Mouse (Mus musculus): ENCODE data around the gene 4930544D05Rik. TPM values are rescaled to one million over a fixed set of nuclear protein-coding genes. Genes with fewer than 3 reads are reported as not detected.

The 4930544D05Rik gene
- polyA plus RNA-seq, 1 experiment from 2014 or later = not detected

DNA sequence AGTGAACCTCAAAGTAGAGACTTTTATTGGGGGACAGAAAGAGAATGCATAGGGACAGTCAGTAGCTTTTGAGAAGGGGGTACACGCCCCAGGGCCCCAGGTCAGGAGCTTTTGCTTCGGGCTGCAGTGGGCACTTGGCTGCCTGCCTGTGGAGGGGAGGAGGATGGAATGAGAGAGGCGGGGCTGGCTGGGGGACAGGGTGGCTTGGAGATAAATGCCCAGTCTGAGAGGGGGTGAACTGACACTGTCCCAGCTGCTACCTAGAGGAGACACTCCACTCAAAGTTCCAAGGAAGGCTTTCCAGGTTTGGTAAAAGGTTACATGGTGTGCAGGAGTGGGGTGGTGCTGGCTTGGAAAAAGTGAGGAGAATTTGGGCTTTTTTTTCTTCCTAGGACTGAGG lies 41.3 kb downstream of the 4930544D05Rik start, which contains the start of gene Eno3:
Gene Eno3 (plus strand): TSS at position 239 of the 400 bp plus-strand sequence.
- Histone ChIP-seq H3K4me2 (peak within 1 kb of the TSS; percentile 82), H3K4me3 (peak within 1 kb of the TSS; percentile 78), H3K27ac (ENCODE audit: poor library complexity, severe bottlenecking) (peak within 1 kb of the TSS; percentile 96), H3K27me3 (replicated peaks) (no peaks in the 10 kb centered on the region), H3K4me1 (replicated peaks) (peaks cover 55% of the 10 kb centered on the region), H3K9ac (peak within 1 kb of the TSS; percentile 94), H3K9me3 (replicated peaks) (no peaks in the 10 kb centered on the region), H3K36me3 (peaks cover 37% of the 10 kb centered on the region)
- no peak for ATAC-seq (ENCODE audit: insufficient number of reproducible peaks, low FRiP score)
- 2% methylated on average over 3 of the region's 3 CpGs for WGBS

DNA sequence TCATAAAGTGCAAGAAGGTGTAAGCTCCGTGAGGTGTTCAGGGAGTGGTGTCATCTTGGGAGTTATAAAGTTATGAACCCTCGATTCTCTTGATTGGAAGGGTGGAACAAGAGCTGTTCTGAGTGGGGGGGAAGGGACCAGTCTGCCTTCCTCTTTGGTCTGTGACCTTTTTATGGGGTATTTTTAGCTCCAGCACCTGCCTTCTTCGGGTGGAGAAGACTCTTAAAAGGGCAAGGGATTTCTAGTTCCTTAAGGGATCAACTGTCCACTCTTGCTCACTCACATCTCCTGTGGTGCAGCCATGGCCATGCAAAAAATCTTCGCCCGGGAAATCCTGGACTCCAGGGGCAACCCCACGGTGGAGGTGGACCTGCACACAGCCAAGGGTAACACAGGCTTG lies 41.9 kb downstream of the 4930544D05Rik start:
- Histone ChIP-seq H3K4me3 (peak overlapping the region; percentile 78), H3K4me2 (peak overlapping the region; percentile 82), H3K36me3 (peaks cover 37% of the 10 kb centered on the region), H3K27ac (ENCODE audit: poor library complexity, severe bottlenecking) (peak overlapping the region; percentile 96), H3K9ac (peak overlapping the region; percentile 94), H3K9me3 (replicated peaks) (no peaks in the 10 kb centered on the region), H3K27me3 (replicated peaks) (no peaks in the 10 kb centered on the region), H3K4me1 (replicated peaks) (peaks cover 49% of the 10 kb centered on the region)
- WGBS = 36% methylated on average over 6 of the region's 6 CpGs
- no peak for ATAC-seq (ENCODE audit: insufficient number of reproducible peaks, low FRiP score)

DNA sequence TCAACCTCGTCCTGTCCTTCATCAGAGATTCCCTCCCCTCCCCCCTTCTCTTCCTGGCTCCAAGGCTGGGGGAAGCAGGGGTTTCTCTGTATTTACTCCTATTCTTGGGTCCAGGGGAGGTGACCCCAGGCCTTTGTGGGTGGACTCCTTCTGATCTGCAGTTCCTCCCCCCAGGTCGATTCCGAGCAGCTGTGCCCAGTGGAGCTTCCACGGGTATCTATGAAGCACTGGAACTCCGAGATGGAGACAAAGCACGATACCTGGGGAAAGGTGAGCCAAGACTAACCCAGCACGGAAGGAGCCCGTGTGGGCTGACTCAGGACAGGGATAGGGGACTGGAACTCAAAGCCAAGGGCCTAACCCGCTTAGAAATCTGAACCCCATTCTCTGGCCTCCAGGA lies 42.3 kb downstream of the 4930544D05Rik start:
- Histone ChIP-seq H3K27ac (ENCODE audit: poor library complexity, severe bottlenecking) (peak overlapping the region; percentile 96), H3K27me3 (replicated peaks) (no peaks in the 10 kb centered on the region), H3K4me1 (replicated peaks) (peaks cover 45% of the 10 kb centered on the region), H3K9ac (peak overlapping the region; percentile 94), H3K4me2 (peak overlapping the region; percentile 82), H3K9me3 (replicated peaks) (no peaks in the 10 kb centered on the region), H3K36me3 (peaks cover 38% of the 10 kb centered on the region), H3K4me3 (peak overlapping the region; percentile 78)
- WGBS = 48% methylated on average over 9 of the region's 9 CpGs
- no peak for ATAC-seq (ENCODE audit: insufficient number of reproducible peaks, low FRiP score)

DNA sequence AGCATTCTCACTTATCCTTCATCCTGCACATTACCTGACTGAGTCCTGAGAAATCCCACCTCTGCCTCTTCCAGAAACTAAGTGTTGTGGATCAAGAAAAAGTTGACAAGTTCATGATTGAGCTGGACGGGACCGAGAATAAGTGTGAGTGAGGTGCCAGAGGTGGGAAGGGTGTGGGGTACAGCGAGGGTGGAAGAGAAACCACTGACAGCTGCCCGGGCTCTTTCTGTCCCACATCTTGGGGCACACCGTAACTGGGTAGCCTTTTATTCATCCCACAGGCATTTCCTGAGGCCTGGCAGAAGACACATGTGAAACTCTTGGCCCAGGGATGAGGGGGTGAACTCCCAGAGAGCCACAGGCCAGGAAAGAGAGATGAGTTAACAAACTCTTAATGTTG lies 42.9 kb downstream of the 4930544D05Rik start:
- peak overlapping the region; percentile 82 for H3K4me2 ChIP-seq
- ATAC-seq (ENCODE audit: insufficient number of reproducible peaks, low FRiP score) = no peak
- H3K27ac ChIP-seq (ENCODE audit: poor library complexity, severe bottlenecking) = peak overlapping the region; percentile 39
- WGBS = 73% methylated on average over 5 of the region's 5 CpGs
- peaks cover 44% of the 10 kb centered on the region for H3K36me3 ChIP-seq
- H3K27me3 ChIP-seq (replicated peaks) = no peaks in the 10 kb centered on the region
- H3K4me1 ChIP-seq (replicated peaks) = peaks cover 45% of the 10 kb centered on the region
- H3K9ac ChIP-seq = peak overlapping the region; percentile 94
- peak overlapping the region; percentile 78 for H3K4me3 ChIP-seq
- no peaks in the 10 kb centered on the region for H3K9me3 ChIP-seq (replicated peaks)

DNA sequence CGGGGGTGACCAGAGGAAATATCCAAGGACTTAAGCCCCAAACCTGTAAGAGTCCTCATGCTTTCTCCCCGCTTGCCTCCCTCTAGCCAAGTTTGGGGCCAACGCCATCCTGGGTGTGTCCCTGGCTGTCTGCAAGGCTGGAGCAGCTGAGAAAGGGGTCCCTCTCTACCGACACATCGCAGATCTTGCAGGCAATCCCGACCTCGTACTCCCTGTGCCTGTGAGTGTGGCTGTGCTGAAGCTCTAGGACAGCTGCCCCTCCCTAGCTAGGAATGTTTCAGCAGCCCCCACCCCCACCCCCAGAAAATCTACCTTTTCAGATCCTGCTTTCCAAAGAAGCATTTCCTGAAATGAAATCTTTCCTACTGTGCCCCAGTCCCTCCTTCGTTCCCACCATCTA lies 43.3 kb downstream of the 4930544D05Rik start:
- Histone ChIP-seq H3K4me3 (no peak overlapping the region), H3K27me3 (replicated peaks) (no peaks in the 10 kb centered on the region), H3K27ac (ENCODE audit: poor library complexity, severe bottlenecking) (no peak overlapping the region), H3K4me1 (replicated peaks) (peaks cover 47% of the 10 kb centered on the region), H3K36me3 (peaks cover 48% of the 10 kb centered on the region), H3K4me2 (peak overlapping the region; percentile 82), H3K9me3 (replicated peaks) (no peaks in the 10 kb centered on the region), H3K9ac (peak overlapping the region; percentile 60; the same call in 1 of the 2 replicates)
- 59% methylated on average over 8 of the region's 8 CpGs for WGBS
- ATAC-seq (ENCODE audit: insufficient number of reproducible peaks, low FRiP score) = no peak

DNA sequence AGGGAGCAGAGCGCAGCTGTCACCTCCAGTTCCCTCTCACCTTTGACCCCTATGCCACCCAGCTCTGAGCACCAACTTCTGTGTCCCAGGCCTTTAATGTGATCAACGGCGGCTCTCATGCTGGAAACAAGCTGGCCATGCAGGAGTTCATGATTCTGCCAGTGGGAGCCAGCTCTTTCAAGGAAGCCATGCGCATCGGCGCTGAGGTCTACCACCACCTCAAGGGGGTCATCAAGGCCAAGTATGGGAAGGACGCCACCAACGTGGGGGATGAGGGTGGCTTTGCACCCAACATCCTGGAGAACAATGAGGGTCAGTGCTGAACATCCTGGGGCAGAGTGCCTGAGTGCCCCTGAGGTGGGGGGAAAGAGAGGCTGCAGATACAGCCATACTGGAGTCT lies 44.9 kb downstream of the 4930544D05Rik start:
- Histone ChIP-seq H3K4me2 (no peak overlapping the region), H3K27me3 (replicated peaks) (no peaks in the 10 kb centered on the region), H3K4me3 (no peak overlapping the region), H3K36me3 (peaks cover 62% of the 10 kb centered on the region), H3K9ac (no peak overlapping the region), H3K4me1 (replicated peaks) (peaks cover 51% of the 10 kb centered on the region), H3K27ac (ENCODE audit: poor library complexity, severe bottlenecking) (no peak overlapping the region), H3K9me3 (replicated peaks) (no peaks in the 10 kb centered on the region)
- ATAC-seq (ENCODE audit: insufficient number of reproducible peaks, low FRiP score) = no peak
- WGBS = 85% methylated on average over 8 of the region's 8 CpGs

DNA sequence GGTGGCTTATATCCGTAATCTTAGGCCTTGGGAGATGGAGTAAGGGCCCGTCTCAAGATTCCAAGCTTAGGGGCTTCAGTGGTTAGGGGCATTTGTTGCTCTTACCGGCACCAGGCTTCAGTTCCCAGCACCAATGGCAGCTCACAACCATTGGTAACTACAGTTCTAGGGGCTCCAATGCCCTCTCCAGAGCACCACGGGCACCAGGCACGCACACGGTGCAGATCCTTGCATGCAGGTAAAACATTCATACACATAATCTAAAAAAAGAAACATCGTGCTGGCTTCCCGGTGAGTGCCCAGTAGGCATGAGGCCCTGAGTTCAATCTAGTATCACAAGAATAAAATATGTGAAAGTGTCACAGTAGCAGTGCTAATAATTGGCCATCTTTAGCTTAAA lies 47.5 kb downstream of the 4930544D05Rik start:
- H3K27me3 ChIP-seq (replicated peaks) = no peaks in the 10 kb centered on the region
- H3K4me2 ChIP-seq = no peak overlapping the region
- H3K9me3 ChIP-seq (replicated peaks) = no peaks in the 10 kb centered on the region
- H3K9ac ChIP-seq = no peak overlapping the region
- H3K36me3 ChIP-seq = peaks cover 79% of the 10 kb centered on the region
- ATAC-seq (ENCODE audit: insufficient number of reproducible peaks, low FRiP score) = no peak
- WGBS = 81% methylated on average over 8 of the region's 8 CpGs
- H3K4me3 ChIP-seq = no peak overlapping the region
- peaks cover 36% of the 10 kb centered on the region for H3K4me1 ChIP-seq (replicated peaks)
- H3K27ac ChIP-seq (ENCODE audit: poor library complexity, severe bottlenecking) = no peak overlapping the region

DNA sequence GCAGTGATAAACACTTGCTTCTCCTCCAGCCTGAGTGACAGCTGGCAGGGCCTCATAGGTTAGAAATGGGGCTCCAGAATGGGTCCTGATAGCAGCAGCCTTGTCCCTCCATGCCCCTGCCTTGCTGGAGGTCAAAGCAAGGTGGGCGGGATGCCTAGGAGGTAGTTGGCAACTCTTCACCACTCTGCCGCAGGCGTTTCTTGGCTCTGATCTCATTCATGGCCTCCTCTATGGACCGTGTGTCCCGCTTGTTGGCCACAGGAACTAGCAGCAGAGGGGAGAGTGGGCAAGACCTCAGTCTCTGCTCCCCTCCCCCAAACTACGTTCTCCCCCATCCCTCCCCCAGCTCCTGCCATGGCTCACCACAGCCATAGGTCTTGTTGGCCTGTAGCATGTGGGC lies 48.3 kb downstream of the 4930544D05Rik start:
- H3K4me3 ChIP-seq = no peak overlapping the region
- peaks cover 78% of the 10 kb centered on the region for H3K36me3 ChIP-seq
- H3K27me3 ChIP-seq (replicated peaks) = no peaks in the 10 kb centered on the region
- no peak overlapping the region for H3K9ac ChIP-seq
- H3K4me2 ChIP-seq = no peak overlapping the region
- no peaks in the 10 kb centered on the region for H3K9me3 ChIP-seq (replicated peaks)
- H3K27ac ChIP-seq (ENCODE audit: poor library complexity, severe bottlenecking) = 0 out of 2 replicates have a peak overlapping the region, but pooled peaks have one; percentile 14
- peaks cover 27% of the 10 kb centered on the region for H3K4me1 ChIP-seq (replicated peaks)
- WGBS = 87% methylated on average over 6 of the region's 6 CpGs
- no peak for ATAC-seq (ENCODE audit: insufficient number of reproducible peaks, low FRiP score)

DNA sequence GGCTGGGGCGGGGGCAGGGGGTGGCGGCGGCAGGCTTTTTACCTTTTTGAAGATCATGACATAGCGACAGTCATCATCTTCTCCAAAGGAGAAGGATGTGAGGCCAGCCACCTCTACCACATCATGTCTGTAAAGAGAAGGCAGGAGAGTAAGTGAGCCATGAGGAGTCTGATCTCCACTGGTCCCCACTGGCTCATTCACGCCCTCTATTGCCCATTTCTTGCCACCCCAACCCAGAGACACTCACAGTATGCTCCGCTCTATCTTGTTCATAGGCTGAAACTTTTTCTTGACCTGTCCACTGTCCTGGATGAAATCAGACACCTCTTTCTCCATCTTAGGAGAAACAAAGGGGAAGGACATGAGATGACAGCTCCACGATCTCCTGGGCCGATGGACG lies 49.1 kb downstream of the 4930544D05Rik start:
- WGBS = 91% methylated on average over 9 of the region's 9 CpGs
- no peak overlapping the region for H3K27ac ChIP-seq (ENCODE audit: poor library complexity, severe bottlenecking)
- peaks cover 21% of the 10 kb centered on the region for H3K4me1 ChIP-seq (replicated peaks)
- no peak for ATAC-seq (ENCODE audit: insufficient number of reproducible peaks, low FRiP score)
- no peak overlapping the region for H3K4me3 ChIP-seq
- H3K9me3 ChIP-seq (replicated peaks) = no peaks in the 10 kb centered on the region
- no peaks in the 10 kb centered on the region for H3K27me3 ChIP-seq (replicated peaks)
- no peak overlapping the region for H3K4me2 ChIP-seq
- peaks cover 70% of the 10 kb centered on the region for H3K36me3 ChIP-seq
- H3K9ac ChIP-seq = no peak overlapping the region

Other genes with a start within 250 kb of the 4930544D05Rik start
- gene Pelp1, start 205.8 kb upstream of the 4930544D05Rik start, polyA plus RNA-seq (2016; fragmentation: Nextera tagmentation; extraction: Ambion mirVana) = 28.4 and 29.3 TPM in 2 replicates
- 13.5 TPM in 2 replicates for gene Arrb2, start 183.2 kb upstream of the 4930544D05Rik start, polyA plus RNA-seq (2016; fragmentation: Nextera tagmentation; extraction: Ambion mirVana)
- 22.6 and 24.0 TPM in 2 replicates for gene Med11, start 163.9 kb upstream of the 4930544D05Rik start, polyA plus RNA-seq (2016; fragmentation: Nextera tagmentation; extraction: Ambion mirVana)
- gene Zmynd15, start 156.4 kb upstream of the 4930544D05Rik start, polyA plus RNA-seq (2016; fragmentation: Nextera tagmentation; extraction: Ambion mirVana) = 1.9 and 2.9 TPM in 2 replicates
- gene Cxcl16, start 155.9 kb upstream of the 4930544D05Rik start, polyA plus RNA-seq (2016; fragmentation: Nextera tagmentation; extraction: Ambion mirVana) = 6.1 and 8.6 TPM in 2 replicates
- 9.7 and 11.3 TPM in 2 replicates for gene Tm4sf5, start 110.6 kb upstream of the 4930544D05Rik start, polyA plus RNA-seq (2016; fragmentation: Nextera tagmentation; extraction: Ambion mirVana)
- 0.30 and 0.54 TPM in 2 replicates for gene Vmo1, start 101.2 kb upstream of the 4930544D05Rik start, polyA plus RNA-seq (2016; fragmentation: Nextera tagmentation; extraction: Ambion mirVana)
- 0.23 and 0.65 TPM in 2 replicates for gene Gltpd2, start 96.7 kb upstream of the 4930544D05Rik start, polyA plus RNA-seq (2016; fragmentation: Nextera tagmentation; extraction: Ambion mirVana)
- 575 and 577 TPM in 2 replicates for gene Psmb6, start 90.5 kb upstream of the 4930544D05Rik start, polyA plus RNA-seq (2016; fragmentation: Nextera tagmentation; extraction: Ambion mirVana)
- not detected in 2 replicates for gene Gm40193, start 82.9 kb upstream of the 4930544D05Rik start, polyA plus RNA-seq (2016; fragmentation: Nextera tagmentation; extraction: Ambion mirVana)
- 12.6 TPM in 2 replicates for gene Pld2, start 75.8 kb upstream of the 4930544D05Rik start, polyA plus RNA-seq (2016; fragmentation: Nextera tagmentation; extraction: Ambion mirVana)
- gene Mink1, start 53.0 kb upstream of the 4930544D05Rik start, polyA plus RNA-seq (2016; fragmentation: Nextera tagmentation; extraction: Ambion mirVana) = 13.7 and 14.8 TPM in 2 replicates
- gene Chrne, start 3.4 kb downstream of the 4930544D05Rik start, polyA plus RNA-seq (2016; fragmentation: Nextera tagmentation; extraction: Ambion mirVana) = 0.37 TPM in 1 of 2 replicates, not detected in the other
- 1.4 and 2.2 TPM in 2 replicates for gene Gp1ba, start 23.3 kb downstream of the 4930544D05Rik start, polyA plus RNA-seq (2016; fragmentation: Nextera tagmentation; extraction: Ambion mirVana)
- gene Rnf167, start 31.4 kb downstream of the 4930544D05Rik start, polyA plus RNA-seq (2016; fragmentation: Nextera tagmentation; extraction: Ambion mirVana) = 67.4 and 70.1 TPM in 2 replicates
- gene Slc25a11, start 31.6 kb downstream of the 4930544D05Rik start, polyA plus RNA-seq (2016; fragmentation: Nextera tagmentation; extraction: Ambion mirVana) = 227 and 229 TPM in 2 replicates
- 1,661 and 1,678 TPM in 2 replicates for gene Pfn1, start 38.8 kb downstream of the 4930544D05Rik start, polyA plus RNA-seq (2016; fragmentation: Nextera tagmentation; extraction: Ambion mirVana)
- 238 and 239 TPM in 2 replicates for gene Eno3, start 41.4 kb downstream of the 4930544D05Rik start, polyA plus RNA-seq (2016; fragmentation: Nextera tagmentation; extraction: Ambion mirVana)
- 164 and 170 TPM in 2 replicates for gene Spag7, start 53.6 kb downstream of the 4930544D05Rik start, polyA plus RNA-seq (2016; fragmentation: Nextera tagmentation; extraction: Ambion mirVana)
- gene Camta2, start 72.3 kb downstream of the 4930544D05Rik start, polyA plus RNA-seq (2016; fragmentation: Nextera tagmentation; extraction: Ambion mirVana) = 10.9 and 16.5 TPM in 2 replicates
- gene Inca1, start 84.3 kb downstream of the 4930544D05Rik start, polyA plus RNA-seq (2016; fragmentation: Nextera tagmentation; extraction: Ambion mirVana) = 1.7 and 1.8 TPM in 2 replicates
- 3.9 and 4.5 TPM in 2 replicates for gene Kif1c, start 84.7 kb downstream of the 4930544D05Rik start, polyA plus RNA-seq (2016; fragmentation: Nextera tagmentation; extraction: Ambion mirVana)
- 7.3 and 8.3 TPM in 2 replicates for gene Zfp3, start 148.4 kb downstream of the 4930544D05Rik start, polyA plus RNA-seq (2016; fragmentation: Nextera tagmentation; extraction: Ambion mirVana)
- gene Scimp, start 196.7 kb downstream of the 4930544D05Rik start, polyA plus RNA-seq (2016; fragmentation: Nextera tagmentation; extraction: Ambion mirVana) = not detected in 2 replicates
- gene Rabep1, start 228.9 kb downstream of the 4930544D05Rik start, polyA plus RNA-seq (2016; fragmentation: Nextera tagmentation; extraction: Ambion mirVana) = 33.3 and 35.1 TPM in 2 replicates

Measured in heart, embryonic 12.5 days (tissue).